Mouse (Mus musculus): Measurements from ENCODE around the gene Extl1.

Gene Extl1

DNA sequence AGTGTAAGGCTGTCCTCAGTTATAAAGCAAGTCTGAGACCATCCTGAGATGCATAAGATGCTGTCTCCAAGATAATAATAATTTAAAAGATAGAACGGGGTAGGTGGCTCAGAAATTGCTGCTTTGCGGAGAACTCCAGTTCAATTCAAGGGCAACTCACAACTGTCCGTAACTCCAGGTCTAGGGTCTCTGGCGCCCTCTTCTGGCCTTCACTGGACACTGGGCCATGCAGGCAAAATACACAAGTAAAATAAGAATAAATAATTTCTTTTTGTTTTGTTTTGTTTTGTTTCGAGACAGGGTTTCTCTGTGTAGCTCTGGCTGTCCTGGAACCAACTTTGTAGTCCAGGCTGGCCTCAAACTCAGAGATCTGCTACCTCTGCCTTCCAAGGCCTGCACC is 4.7 kb upstream of the Extl1 start:
- DNase-seq, result peak; percentile 79

DNA sequence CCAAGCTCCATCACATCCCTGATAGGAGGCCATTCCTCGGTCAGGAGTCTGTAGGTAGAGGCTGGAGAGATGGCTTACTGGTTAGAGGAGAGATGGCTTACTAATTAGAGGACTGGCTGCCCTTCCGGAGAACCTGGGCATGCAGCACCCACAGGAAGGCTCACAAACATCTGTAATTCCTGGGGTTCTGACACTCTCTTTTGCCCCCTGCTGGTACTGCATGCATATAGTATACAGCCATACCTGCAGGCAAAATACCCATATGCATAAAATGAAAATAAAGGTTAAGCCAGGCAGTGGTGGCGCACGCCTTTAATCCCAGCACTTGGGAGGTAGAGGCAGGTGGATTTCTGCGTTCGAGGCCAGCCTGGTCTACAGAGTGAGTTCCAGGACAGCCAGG is 3.6 kb upstream of the Extl1 start:
- peak; percentile 34 for DNase-seq

DNA sequence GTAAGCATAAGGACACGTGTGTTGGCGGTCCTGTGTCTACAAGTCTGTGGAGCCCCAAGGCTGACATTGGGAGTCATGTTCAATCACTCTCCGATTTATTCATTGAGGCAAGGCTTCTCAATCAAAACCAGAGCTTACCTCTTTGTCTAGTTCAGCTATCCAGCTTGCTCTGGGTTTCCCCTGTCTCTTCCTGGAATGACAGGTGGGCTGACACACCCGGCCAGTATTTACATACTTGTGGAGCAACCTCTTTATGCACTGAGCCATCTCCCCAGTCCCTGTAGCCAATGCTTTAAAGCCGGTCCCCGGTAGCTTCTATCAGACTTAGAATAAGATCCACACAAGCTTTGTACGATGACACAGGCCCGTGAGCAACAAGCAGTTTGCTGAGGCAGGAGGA is 4.1 kb downstream of the Extl1 start:
- DNase-seq, result no peak

DNA sequence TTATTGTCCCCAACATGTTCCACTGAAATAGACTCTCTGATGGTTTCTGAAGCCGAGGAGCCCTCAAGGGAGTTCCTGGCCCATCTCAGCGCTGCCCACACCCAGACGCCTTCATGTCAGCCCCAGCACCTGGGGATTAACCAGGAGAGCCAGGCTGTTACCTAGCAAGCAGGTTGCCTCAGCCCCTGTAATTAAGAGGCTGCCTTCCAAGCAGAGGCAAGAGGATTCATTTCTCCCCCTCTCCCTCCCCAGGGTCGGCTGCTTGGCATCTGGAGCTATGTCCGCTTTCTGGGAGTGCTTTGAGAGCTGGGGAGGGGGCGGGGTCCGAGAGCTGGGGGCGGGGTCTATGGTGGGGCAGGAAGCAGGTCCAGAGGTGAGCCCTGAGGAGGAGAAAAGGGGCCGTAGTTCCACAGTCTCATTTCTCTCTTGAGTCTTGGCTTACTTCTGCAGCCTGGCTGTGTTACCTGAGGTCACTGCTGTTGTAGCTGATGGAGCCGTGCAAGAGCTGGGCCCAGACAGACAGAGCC is 5.5 kb downstream of the Extl1 start:
- DNase-seq, result no peak

DNA sequence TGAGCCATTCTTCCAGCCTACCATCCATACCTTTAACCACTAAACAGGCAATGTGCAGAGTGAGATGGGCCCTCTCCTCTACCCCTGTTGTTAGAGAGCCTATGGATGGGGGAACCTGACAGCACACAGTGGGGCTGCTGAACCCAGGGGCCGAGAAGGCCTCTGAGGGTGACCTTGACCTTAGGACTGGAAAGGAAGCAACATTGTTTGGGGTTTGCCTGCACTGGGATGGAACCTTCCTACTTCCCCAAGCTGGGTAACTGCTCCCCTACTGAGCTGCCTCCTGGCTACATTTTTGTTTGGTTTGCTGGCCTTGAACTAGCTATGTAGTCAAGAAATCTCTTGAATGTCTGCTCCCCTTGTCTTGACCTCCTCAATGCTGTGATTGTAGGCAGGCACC is 9.3 kb downstream of the Extl1 start:
- no peak for DNase-seq

DNA sequence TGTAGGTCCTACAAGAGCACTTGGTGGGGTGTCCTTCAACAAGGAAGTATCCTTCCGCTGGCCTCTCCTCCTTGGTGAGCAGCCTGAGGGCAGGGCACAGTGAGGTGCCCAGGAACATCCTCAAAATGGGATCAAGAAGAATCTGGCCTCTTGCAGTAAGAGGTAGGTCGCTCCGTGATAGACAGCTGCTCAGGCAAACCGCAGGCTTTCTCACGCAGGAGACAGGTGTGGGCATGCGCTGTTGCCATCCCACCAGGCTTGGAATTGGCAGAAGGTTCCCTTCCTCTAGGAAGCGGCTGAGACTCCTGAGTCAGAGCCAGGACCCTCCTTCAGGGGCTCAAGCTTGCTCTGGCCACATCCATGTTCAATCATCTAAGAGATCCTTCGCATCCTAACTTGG is 10.4 kb downstream of the Extl1 start:
- DNase-seq, result no peak

DNA sequence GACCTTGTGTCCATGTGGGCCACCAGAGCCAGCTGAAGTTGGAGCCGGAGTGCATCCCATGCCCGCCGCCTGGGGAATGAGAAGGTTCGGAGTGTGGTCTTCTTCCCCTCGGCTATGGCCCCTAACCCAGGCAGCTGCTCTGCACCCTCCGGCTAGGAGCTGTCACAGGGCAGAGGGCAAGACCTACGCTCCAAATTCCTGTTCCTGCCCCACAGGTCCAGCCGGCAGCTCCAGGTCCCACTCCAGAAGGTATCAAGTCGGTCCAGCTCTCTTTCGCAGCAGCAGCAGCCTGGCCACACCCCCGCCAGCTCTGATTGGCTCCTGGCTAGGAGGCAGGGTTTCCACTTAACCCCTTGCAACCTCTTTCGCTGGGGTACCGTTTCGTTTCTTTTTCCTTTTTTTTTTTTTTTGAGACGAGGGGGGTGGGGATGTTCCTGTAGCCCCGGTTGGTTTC is 11.3 kb downstream of the Extl1 start:
- peak; percentile 90 for DNase-seq

DNA sequence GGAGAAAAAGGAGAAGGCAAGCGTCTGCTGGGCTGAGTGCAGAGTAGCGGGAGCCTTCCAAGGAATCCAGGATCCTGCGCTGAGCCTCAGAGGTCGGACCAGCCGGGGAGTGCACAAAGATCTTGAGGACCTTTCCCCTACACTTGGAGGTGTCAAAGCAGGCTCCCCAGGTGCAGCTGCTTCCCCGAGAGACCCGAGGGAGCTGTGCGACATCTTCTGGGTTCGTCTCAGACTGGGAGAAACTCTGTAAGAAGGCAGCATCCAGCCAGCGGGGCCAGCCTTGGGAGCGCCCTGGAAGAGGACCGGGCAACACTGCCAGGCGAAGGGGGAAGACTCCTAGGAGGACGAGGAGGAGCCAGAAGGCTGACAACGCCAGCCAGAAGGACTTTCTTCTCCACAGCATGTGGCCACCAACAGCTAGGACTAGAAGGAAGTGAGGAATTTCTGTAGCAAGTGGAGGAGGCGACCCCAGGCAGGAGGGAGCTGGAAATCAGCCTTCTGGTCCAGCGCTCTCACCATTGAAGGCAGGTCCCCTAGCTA is 12.3 kb downstream of the Extl1 start:
- DNase-seq, result no peak

DNA sequence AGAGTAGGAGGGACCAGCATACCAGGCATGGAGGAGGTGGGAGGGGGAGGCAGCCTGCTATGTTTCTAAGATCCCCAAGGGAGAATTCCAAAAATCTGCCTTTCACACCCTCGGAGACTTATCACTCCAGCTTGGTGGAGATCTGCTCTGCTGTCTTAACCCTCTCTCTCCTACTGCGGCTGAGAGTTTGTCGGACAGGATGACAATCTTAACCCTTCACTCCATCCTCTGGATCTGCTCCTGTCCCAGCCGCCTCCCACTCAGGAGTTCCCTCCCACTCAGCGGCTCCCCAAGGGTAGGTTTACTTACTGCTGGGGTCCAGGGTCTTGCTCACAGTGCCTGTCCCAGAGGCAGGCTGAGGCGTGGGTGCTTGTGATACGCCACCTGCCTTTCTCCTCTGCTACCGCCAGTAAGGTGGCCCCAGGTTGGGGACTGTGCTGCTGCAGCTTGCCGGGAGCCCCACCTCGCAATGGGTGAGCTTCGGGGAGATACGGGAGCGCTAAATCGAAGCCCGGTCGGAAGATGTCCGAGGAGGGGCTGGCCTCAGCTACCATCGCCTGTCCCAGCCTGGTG is 12.9 kb downstream of the Extl1 start:
- DNase-seq, result no peak

DNA sequence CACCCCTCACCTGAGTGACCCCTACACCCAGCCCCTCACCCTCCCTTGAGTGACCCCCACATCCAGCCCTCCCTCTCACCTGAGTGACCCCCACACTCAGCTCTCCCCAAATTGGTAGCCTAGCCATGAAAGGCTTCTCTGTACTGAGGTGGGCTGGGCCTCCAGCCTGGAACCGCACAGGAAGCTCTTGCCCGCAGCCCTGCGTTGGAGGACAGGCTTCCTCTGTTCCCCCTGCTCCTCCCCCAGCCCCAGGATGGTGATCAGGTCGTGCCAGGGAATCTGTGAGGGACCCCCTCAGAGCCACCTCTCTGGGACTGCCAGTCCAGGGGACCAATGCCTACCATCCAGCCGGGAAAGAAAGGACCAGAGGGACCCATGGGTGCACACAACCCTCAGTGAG is 18.4 kb downstream of the Extl1 start:
- no peak for DNase-seq

DNA sequence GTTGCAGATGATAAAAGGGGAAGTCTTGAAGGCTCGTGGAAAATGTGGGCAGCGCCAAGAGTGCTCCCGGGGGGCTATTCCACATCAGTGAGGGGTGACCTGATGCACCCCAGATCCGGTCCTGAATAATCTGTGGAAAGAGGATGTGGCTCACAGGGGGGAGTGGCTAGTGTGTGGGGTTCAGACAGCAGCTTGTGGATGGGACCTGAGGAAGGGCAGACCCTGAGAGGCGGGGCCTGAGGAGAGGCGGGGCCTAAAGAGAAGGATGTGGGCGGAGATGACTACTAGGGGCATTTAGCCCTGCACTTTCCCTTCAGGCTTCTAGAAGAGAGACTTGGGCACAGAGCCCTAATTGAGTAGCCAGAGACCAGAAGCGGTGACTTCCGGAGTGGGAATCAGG is 21.1 kb downstream of the Extl1 start:
- DNase-seq, result peak; percentile 72

DNA sequence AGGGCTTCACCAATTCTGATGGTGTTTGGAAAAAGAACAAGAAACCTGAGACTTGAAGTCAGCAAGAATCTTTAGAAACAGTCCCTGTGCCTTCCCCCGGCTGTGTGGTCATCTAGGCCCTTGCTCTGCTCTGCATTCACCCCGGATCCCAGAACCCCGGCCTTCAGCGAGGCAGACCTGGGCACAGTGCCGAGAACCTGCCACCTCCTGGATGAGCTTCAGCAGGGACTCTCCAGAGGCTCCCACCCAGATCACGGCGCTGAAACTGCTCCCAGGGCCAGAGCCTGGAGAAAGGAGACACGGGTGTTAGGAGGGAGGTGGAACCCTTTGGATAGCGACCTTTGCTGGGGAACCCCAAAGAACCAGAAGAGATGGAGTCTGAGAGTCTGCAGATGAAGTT is 21.5 kb downstream of the Extl1 start:
- no peak for DNase-seq

DNA sequence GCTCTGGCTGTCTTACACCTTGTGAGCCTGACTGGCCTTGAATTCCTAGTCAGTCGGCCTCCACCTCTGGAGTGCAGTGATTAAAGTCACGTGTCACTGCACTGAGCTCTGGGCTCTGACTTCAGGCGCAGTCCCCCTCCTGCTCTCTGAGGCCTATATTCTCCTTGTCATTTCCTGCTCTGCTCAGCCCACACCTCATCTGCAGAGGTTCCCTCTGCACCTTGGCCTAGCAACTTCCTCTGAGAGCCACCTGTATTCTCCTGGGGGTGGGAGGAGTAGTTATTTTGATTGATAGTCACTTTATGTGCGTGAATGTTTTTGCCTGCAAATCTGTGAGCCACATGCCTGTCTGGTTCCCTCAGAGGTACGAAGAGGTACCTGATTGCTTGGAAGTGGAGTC is 22.4 kb downstream of the Extl1 start:
- DNase-seq, result no peak

DNA sequence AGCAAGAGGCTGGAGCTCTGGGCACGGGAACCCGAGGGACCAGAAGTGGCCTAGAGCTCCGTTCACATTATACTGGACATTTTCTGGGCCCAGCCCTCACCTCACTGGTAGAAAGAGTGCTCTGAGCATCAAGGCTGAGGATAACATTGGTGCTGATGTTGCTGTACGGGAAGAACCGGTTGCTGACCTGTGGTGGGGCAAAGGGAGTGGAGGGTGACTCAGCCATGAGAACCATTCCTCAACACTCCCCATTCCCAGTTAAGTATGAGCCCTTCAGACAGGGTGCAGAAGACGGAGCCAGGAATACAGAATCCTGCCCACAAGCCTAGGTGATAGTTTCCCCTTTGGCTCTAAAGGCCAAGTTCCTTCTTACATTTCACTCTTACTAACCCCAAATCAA is 24.0 kb downstream of the Extl1 start:
- no peak for DNase-seq

DNA sequence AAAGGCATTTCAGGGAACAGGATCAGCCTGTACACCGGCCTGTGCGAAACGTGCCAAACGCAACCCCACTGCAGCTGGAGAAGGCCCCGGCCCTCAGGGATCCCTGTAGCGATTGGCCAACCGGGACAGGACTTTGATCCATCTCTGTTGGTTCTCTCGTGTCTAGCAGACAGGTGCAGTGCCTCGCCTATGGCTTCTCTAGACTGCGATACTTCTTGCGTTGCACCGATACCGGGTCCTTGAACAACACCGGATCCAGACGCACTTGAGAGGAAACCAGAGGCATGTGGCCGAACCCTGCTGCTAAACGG is 26.2 kb downstream of the Extl1 start:
- no peak for DNase-seq

DNA sequence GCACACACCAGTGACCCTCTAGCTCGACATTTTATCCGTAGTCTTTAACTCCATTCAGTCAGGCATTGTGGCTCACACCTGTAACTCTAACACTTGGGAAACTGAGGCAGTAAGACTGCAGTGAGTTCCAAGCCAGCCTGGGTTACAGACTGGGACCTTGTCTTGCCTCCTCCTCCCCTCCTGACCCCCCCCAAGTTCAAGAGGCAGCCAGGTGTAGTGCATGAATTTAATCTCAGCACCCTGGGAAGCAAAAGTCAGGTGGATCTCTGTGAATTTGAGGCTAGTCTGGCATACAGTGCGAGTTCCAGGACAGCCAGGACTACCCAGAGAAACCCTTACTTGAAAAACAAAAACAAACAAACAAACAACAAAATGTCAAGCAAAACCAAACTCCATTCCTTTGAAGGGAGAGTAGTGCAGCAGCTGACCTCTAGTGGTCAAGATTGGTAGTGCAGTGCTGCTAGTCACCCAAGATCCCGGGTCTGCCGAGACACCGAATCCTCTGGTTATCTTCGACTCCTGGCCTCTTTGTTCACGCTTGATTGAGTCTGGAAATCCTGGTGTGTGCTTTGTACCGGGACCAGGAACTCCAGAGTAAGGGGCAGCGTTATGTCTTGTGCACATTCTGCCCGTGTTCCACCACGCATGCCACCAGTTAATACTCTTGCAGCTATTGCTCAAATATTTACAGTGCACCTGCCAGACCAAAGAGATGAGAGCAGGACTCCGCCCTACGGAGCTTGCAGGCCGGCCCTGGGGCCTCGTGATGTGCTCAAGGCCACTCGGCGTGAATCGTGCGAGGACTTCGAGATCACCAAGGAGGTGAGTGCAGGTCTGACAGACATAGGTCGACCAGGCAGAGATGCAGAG is 26.8 kb downstream of the Extl1 start:
- peak; percentile 82 for DNase-seq

DNA sequence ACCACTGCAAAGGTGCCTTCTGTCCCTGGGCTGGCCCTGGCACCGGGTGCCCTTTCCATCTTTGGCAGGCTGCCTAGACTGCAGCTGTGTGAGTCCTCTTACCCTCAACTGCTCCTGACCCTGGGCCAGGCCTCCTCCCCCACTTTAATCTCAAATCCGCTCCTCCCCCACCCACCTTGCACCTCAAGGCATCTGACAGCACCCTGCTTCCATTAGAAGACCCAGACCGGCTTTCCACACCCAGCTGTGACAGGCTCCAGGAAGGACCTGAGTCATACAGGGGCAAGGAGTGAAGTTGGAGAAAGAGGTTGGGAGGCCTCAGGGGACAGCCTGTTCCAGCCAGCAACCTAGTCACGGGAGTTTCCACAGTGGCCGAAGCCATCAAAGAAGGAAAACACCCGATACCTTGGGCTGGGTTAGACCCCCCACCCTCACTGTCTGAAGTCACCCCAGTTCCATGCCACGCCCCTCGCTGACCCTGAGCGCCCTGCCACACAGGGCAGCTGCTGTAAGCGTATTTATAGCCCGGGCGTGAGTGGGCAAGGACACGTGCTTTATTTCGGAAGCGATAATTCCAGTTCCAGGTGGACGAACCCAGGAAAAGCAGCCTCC is 27.7 kb downstream of the Extl1 start:
- DNase-seq, result peak; percentile 67

DNA sequence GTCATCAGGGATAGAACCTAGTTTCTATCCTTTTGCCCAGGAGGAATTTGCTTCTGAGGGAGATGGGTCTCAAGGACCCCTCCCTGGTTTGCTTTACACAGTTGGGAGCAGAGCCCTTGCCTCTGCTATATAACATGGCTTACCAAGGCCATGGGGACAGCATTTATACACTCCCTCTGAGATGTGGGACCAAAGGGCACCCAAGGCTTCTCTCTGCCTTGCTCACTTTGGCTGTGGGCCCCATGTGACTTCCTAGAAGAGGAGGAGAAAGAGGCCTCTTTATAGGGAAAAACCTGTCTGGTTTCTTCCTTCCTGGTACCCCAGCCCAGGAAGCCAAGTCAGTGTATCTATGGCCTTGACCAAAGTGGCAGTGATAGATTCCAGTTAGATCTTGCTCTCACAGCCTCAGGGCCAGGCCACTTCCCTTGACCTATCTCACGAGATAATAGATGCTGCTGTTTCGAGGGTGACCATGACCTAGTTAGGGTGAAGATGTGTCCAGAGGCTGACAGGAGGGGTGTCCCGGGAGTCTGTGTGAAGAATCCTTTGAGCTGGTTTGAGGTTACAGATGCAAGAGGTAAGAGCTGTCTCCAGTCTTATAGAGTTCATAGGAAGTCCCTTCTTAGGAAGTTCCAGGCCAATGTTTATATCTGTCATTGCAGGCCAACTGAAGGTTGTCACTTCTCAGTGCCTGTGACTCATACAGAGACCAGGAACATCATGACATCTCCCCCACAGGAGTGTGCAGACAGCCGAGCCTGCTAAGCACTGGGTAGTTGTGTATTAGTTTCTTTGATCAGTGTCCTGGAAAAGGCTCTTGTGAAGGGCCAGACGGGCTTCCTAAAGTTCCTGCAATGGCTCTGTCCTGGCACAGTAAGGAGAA is 29.9 kb downstream of the Extl1 start:
- no peak for DNase-seq

DNA sequence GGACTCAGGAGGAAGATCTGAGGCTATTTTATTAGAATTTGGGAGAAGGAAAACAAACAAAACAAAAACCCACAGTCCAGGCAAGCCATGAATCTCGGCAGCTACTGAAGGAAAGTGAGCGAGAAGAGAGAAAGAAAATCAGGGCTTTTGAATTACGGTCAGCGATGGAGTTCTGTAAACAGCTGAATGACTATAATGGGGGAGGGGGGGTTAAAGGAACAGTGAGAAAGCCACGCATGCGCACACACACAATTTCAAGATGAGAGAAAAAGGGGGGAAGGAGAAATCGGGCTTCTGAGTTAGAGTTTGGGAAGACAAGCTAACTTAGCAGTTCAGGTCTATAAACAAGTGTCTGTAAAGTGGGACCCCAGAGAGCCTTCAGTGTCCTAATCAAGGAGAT is 30.7 kb downstream of the Extl1 start:
- no peak for DNase-seq

DNA sequence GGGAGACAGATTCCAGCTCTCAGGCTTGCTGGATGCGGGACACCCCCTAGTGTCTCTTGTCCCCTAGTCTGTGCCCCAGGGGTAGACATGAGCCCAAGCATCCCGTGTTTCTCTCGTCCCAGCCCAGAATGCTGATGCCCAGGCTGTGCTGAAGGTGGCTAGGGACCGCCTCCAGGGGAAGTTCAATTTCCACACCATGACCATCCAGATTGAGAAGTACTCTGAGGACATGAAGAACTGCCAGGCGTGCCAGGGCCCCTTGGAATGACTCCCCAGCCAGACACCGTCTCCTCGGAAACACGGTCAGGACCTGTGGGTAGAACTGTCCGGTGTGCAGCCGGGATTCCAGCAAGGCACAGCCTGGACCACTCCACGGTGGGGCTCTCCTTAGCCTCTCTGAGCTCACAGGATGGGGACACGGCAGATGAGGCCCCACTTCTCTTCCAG is 31.4 kb downstream of the Extl1 start:
- DNase-seq, result no peak

DNA sequence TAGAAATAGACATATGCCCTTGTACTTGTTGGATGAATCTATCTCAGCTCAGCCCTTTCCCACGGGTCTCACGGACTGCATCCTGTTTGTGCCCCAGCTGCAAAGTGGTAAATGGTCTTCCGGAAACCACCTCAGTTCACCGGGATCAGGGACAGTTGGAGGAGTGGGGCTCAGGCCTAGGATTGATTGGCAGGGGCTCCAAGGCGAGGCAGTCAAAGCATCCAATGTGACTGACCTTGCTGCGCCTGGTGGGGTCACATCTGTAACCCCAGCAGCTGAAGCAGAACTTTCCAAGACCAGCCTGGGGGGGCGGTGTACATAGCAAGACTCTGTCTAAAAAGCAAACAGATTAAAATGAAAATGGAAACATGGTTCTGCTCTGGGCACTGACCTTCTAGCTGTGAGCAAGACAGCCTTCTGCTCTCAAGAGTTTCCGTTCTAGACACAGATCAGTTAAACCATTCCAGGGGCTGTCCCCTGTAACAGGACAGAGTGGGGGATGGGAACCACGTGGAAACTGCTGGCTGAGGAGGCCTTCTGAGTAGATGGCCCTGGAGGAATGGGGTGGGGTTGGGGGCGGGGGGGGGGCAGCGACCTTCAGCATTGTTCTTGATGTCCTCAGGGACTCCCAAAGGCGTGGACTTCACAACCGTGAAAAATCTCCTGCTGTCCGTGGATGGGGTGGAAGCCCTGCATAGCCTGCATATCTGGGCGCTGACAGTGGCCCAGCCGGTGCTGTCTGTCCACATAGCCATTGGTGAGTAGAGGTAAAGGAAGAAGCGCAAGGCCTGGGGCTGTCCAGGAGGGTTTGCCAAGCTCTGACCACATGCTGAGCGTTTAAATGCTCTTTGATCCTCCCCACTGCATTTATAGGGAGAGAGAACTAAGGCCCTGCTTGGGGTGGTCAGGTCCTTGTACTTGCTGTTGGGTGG is 32.1 kb downstream of the Extl1 start:
- peak; percentile 36 for DNase-seq

DNA sequence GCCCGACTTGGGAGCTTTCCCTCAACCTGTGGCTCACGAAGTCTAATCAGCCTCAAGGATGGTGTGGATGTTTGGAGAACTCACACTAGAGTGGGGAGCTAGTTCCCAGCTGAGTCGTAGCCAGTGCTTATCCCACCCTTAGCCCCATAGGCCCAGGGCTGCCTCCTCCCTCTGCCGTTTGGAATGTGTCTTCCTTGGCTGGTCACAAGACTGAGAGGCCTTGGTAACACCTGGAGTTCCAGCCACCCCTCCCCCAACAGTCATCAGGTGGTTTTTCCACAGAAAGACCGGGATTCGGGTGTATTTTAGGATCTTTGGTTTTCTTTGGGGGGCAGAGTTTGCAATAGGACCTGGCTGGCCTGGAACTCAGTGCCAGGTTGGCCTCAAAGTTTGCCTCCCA is 33.0 kb downstream of the Extl1 start:
- DNase-seq, result no peak
